Mouse (Mus musculus): Measurements from ENCODE around the gene Doc2g.

Gene Doc2g

DNA sequence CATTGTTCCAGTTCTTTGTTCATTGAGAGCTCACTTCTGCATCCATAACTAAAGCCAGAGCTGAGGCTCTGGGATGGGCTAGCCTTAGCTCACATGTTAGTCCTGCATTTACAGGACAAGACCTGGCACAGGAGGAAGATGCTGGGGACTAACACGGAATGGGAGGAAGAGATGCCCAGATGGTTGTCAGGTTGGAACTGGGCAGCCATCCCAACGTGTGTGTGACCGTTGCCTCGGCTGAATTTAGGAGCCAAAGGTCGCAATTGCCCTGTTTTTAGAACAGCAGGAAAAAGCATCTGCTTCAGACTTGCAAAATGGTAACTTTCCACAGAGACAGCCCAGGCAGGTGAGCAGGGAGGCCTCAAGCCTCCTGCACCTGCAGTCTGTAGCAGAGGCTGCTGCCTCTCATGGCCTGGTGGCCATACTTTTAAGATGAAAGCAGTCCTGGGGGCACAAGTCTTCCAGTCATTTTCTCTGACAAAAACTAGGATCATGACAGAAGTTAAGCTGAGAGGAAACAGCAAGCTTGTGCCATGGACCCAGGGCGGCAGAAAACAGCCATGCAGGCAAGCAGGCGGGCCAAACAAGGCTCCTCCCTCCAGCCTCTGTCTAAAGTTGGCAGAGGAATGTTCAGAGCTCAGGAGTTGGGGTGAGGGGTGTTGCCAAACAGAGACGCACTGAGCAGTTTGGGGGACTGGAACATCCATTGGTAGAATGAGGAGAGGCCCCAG lies 52.3 kb downstream of the Doc2g start:
- no peak for DNase-seq

DNA sequence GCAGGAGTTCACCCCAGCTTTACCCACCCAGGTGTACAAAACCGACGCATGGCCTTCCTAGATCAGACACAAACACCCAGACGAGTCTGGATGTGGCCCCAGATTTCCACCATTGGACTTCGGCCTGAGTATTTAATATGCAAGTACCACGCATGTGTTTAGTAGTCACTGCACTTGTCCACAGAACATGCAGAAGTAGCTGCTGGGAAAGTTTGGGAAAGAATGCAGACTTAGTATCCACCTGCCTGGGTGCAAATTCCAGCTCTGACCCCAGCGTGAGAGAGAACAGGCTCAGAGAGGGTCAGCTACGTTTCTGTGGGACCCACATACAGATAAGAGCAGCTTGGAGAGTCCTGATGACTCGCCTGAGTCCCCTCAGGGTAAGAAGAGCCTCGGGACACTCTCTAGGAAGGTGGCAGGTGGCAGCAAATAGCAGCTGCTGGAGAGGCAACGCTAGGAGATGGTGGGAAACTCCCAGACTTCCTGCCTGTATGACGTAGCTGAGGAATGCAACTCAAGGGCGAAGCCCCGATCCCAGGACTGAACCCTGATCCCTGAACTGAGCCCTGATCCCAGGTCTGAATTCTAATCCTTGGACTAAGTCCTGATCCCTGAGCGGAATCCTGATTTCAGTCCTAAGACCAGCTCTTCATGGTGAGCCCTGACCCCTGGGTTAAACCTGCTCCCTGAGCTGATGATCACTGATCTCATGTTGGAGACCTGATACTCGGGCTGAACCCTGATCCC lies 53.0 kb downstream of the Doc2g start:
- no peak for DNase-seq

Measured in layer of hippocampus, adult 9-11 months (tissue).